Mouse (Mus musculus) small intestine, adult 2 months (tissue): ENCODE measurements around the gene Olfml2a. TPM values are rescaled to one million over a fixed set of nuclear protein-coding genes. Genes with fewer than 3 reads are reported as not detected.
"Not testable (repeated sequence)": the region's sequence is repeated elsewhere in the genome, so short reads cannot be mapped to it uniquely, and the experiment has no call there.

Source experiments
- H3K27ac ChIP-seq: fragments of 200-500 bp; 2 replicates; pipeline ENCODE4 v1.5.1; 2012; ENCODE audit warnings: low read depth, low read length, control low read depth, inconsistent platforms; ENCODE audit not compliant: insufficient read depth
- H3K27me3 ChIP-seq: fragments of 200-500 bp; 2 replicates; pipeline ENCODE4 v1.6.1; 2012; ENCODE audit warnings: mild to moderate bottlenecking, moderate library complexity, low read length, inconsistent platforms; ENCODE audit not compliant: control insufficient read depth, insufficient read depth
- H3K36me3 ChIP-seq: fragments of 200-500 bp; 2 replicates; pipeline ENCODE4 v1.6.1; 2012; ENCODE audit warnings: mild to moderate bottlenecking, low read length, control low read depth, inconsistent platforms; ENCODE audit not compliant: control insufficient read depth, insufficient read depth
- H3K4me1 ChIP-seq: fragments of 200-500 bp; 2 replicates; pipeline ENCODE4 v1.6.1; 2012; ENCODE audit warnings: low read length, inconsistent platforms, mixed read lengths; ENCODE audit not compliant: control insufficient read depth, insufficient read depth, insufficient read length
- H3K4me3 ChIP-seq: fragments of 200-500 bp; 2 replicates; pipeline ENCODE4 v1.5.1; 2012; ENCODE audit warnings: low read depth, mild to moderate bottlenecking, control low read depth, inconsistent platforms, low read length, moderate library complexity
- CTCF ChIP-seq: fragments of 200-500 bp; IDR thresholded peaks from 2 replicates; pipeline ENCODE4 v1.5.1; 2012; ENCODE audit warnings: low read depth, mild to moderate bottlenecking, control low read depth, inconsistent platforms, low read length, moderate library complexity, mixed read lengths; ENCODE audit not compliant: insufficient replicate concordance, insufficient read length; ENCODE audit errors: extremely low read depth
- POLR2A ChIP-seq: fragments of 200-500 bp; IDR thresholded peaks from 2 replicates; pipeline ENCODE4 v1.6.1; 2012; ENCODE audit warnings: low read depth, mild to moderate bottlenecking, control low read depth, inconsistent platforms, low read length, moderate library complexity
- WGBS: fragments of 180-500 bp; shearing (Covaris S2); methylation state at CpG from one replicate; pipeline ENCODE4 v1.1.7; 2018; 5-methylcytosine and 5-hydroxymethylcytosine counted together
- polyA plus RNA-seq: library from polyadenylated mRNA; depleted of rRNA; stranded (reverse); fragments of >200 nt; gene quantifications from 2 replicates; pipeline ENCODE4 v1.2.3, GENCODE M21; 2012

The Olfml2a gene
- polyA plus RNA-seq, 1 experiment = 1.5 TPM

GRCm38 (mm10) chr2:39004880-39005435 is 73.2 kb downstream of the Olfml2a start, which contains the start of gene Arpc5l:
Gene Arpc5l, plus strand, starts transcription at chr2:39005348.
- TF ChIP-seq POLR2A (peak; percentile 53; the same call in 1 of the 2 replicates), CTCF (no peak)

GRCm38 (mm10) chr2:39005574-39006079 is 73.8 kb downstream of the Olfml2a start, which contains the start of gene Rpl35:
Gene Rpl35, minus strand, starts transcription at chr2:39005624.
- peaks cover 12% of the 10 kb centered on the region; the same call in 1 of the 2 replicates for H3K4me1 ChIP-seq
- WGBS = 4% methylated on average over 15 of the region's 15 CpGs
- peaks cover 25% of the 10 kb centered on the region for H3K36me3 ChIP-seq
- peak within 1 kb of the TSS; percentile 98 for H3K4me3 ChIP-seq
- peak within 1 kb of the TSS; percentile 69 for H3K27ac ChIP-seq
- TF ChIP-seq CTCF (no peak), POLR2A (no peak)
- no peaks in the 10 kb centered on the region for H3K27me3 ChIP-seq

More at GRCm38 (mm10) chr2:39004880-39005435, 73.2 kb downstream of the Olfml2a start, which contains the start of gene Arpc5l:
- Histone ChIP-seq H3K36me3 (peaks cover 27% of the 10 kb centered on the region), H3K27me3 (no peaks in the 10 kb centered on the region), H3K27ac (peak within 1 kb of the TSS; percentile 69), H3K4me3 (peak within 1 kb of the TSS; percentile 98), H3K4me1 (peaks cover 16% of the 10 kb centered on the region)
- 0% methylated on average over 58 of the region's 58 CpGs for WGBS

DNA sequence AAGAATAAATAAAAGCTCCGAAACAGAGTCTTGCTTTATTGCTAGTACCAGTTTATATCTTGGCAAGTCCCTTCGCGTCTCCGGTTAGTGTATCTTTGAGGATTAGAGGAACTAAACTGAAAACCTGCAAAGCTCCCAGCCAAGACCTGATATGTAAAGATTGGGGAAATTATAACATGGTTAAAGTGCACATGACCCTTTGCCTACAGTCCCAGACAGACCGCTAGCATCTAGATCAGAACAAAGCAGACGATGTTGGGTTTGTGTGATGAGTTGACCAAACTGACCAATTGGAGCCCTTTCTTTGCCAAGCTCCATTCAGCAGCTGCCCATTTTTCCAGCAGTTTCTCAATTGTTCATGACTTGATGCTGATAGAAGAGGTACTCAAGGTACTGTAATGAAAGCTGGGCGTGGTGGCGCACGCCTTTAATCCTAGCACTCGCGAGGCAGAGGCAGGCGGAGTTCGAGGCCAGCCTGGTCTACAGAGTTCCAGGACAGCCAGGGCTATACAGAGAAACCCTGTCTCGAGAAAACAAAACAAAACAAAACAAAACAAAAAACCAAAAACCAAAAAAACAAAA is 74.5 kb downstream of the Olfml2a start:
- Histone ChIP-seq H3K27me3 (no peaks in the 10 kb centered on the region), H3K4me1 (peaks cover 12% of the 10 kb centered on the region; the same call in 1 of the 2 replicates), H3K4me3 (no peak overlapping the region), H3K36me3 (peaks cover 19% of the 10 kb centered on the region), H3K27ac (no peak overlapping the region)
- WGBS = 67% methylated on average over 14 of the region's 14 CpGs
- TF ChIP-seq POLR2A (no peak), CTCF (no peak)

- TF ChIP-seq CTCF (no peak), POLR2A (peak; percentile 65; the same call in 1 of the 2 replicates)
- peaks cover 7% of the 10 kb centered on the region for H3K36me3 ChIP-seq
- peak overlapping the region; percentile 90 for H3K27ac ChIP-seq
Measured at GRCm38 (mm10) chr2:39007865-39008264, 76.1 kb downstream of the Olfml2a start.

DNA sequence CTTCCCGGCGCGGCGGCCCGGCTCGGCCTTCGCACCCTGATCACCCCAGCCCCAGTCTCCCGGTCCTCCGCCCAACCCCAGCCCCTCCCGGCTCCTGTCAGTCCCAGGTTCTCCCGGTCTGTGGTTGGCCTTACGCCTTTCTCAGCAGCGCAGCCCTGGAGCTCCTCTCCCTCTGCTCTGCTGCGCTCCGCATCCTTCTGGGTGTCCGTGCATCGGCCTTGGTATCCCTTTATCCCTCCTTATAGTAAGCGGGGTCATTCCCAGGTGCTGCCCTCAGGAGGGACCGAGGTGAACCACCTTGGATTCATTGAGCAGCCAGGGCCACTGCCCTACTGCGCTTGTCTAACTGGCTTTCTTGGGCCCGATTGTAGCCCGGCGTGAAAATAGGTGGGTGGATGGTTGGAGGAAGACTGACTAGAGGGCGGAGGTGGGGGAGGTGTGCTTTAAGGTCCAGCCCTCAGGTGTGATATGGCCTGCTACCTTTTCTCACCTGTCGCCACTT is 76.6 kb downstream of the Olfml2a start:
- peaks cover 11% of the 10 kb centered on the region; the same call in 1 of the 2 replicates for H3K4me1 ChIP-seq
- TF ChIP-seq CTCF = no peak
- TF ChIP-seq POLR2A = no peak; the same call in 1 of the 2 replicates
- 1% methylated on average over 25 of the region's 25 CpGs for WGBS

More at GRCm38 (mm10) chr2:39007865-39008264, 76.1 kb downstream of the Olfml2a start:
- Histone ChIP-seq H3K4me1 (peaks cover 12% of the 10 kb centered on the region; the same call in 1 of the 2 replicates), H3K27me3 (no peaks in the 10 kb centered on the region), H3K4me3 (peak overlapping the region; percentile 93)
- under 1% methylated on average over 32 of the region's 44 CpGs for WGBS

GRCm38 (mm10) chr2:39008954-39009365 is 77.2 kb downstream of the Olfml2a start:
- Histone ChIP-seq H3K4me1 (peaks cover 6% of the 10 kb centered on the region; the same call in 1 of the 2 replicates), H3K27me3 (no peaks in the 10 kb centered on the region), H3K36me3 (peaks cover 7% of the 10 kb centered on the region), H3K4me3 (peak overlapping the region; percentile 93), H3K27ac (peak overlapping the region; percentile 90)
- TF ChIP-seq CTCF (no peak), POLR2A (no peak)
- WGBS = 1% methylated on average over 3 of the region's 3 CpGs

More for the DNA sequence above, 76.6 kb downstream of the Olfml2a start:
- Histone ChIP-seq H3K27ac (peak overlapping the region; percentile 90), H3K36me3 (peaks cover 5% of the 10 kb centered on the region; the same call in 1 of the 2 replicates), H3K4me3 (peak overlapping the region; percentile 93), H3K27me3 (no peaks in the 10 kb centered on the region)

DNA sequence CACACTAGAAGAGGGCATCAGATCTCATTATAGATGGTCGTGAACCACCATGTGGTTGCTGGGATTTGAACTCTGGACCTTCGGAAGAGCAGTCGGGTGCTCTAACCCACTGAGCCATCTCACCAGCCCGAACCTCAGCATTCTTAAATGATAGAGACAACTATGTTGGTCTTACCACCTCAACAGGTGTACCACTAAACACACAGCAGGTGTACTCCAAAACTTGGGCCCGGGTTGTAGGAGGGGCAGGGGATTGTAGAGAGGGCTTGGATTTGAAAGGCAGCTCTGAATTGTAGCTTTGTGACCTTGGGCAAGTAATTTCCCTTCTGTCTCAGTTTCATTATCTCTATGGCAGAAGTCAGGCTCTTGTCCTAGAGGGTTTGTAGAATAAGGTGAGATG is 78.4 kb downstream of the Olfml2a start:
- not testable (repeated sequence) for H3K27ac ChIP-seq, H3K4me3 ChIP-seq, H3K4me1 ChIP-seq, H3K27me3 ChIP-seq
- WGBS = 72% methylated on average over 5 of the region's 5 CpGs
- peaks cover 18% of the 10 kb centered on the region for H3K36me3 ChIP-seq
